Mouse (Mus musculus): ENCODE measurements around the gene Gm42957.

DNA sequence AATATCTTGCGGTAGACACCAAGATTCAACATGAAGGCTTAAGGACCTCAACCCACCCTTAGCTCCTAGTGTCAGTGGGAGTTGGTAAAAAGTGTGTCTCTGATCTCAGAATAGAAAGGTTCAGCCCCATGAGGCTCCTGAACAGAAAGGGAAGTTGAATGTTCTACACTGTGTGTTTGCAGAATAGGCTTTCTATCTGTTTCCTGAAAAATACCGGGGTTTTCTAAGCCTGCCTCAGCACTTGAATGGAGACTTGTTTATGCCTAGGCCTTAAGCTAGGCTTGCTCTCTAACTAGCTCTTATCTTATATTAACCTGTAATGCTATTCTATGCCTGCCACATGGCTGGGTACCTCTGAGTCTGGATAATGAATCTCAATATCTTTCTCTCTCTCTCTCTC lies 25.6 kb downstream of the Gm42957 start:
- TF ChIP-seq CTCF (IDR thresholded peaks at IDR 0.05; ENCODE audit: borderline replicate concordance, control insufficient read depth, extremely low read depth, insufficient read depth, low read length, poor library complexity) (no peak), POLR2A (IDR thresholded peaks at IDR 0.05; ENCODE audit: control insufficient read depth, extremely low read depth, insufficient read depth, low read length, poor library complexity) (no peak)
